Mouse (Mus musculus): ENCODE measurements at regions not wholly inside any gene's neighbourhood (a gene's known extent, or its start where the extent isn't known, plus 50 kb on each side); places are given as distances from the start of the nearest gene placed in this dataset.

- TF ChIP-seq CTCF (IDR thresholded peaks at IDR 0.05; ENCODE audit: control insufficient read depth, insufficient read depth, insufficient read length) (no peak), MYOD1 (IDR thresholded peaks at IDR 0.05; ENCODE audit: control insufficient read depth, insufficient read length, low read depth) (peak; percentile 73), USF1 (IDR thresholded peaks at IDR 0.05; ENCODE audit: low read depth) (no peak), CEBPB (IDR thresholded peaks at IDR 0.05; ENCODE audit: low read depth) (no peak)
These were observed 246.3 kb upstream of the Fam92a start for GRCm38 (mm10) chr4:12418086-12418485.
